Mouse (Mus musculus): ENCODE results near the gene Lrp11. TPM values are rescaled to one million over a fixed set of nuclear protein-coding genes. Genes with fewer than 3 reads are reported as not detected.

Lrp11 gene
- polyA plus RNA-seq, 1 experiment from 2014 or later: 0.37 TPM

GRCm38 (mm10) chr10:7664027-7664526 is 74.5 kb downstream of the Lrp11 start:
- no peak for ATAC-seq (ENCODE audit: insufficient read depth)
- Histone ChIP-seq H3K27me3 (no peaks in the 10 kb centered on the region), H3K4me2 (peak overlapping the region; percentile 88), H3K9me3 (replicated peaks) (no peaks in the 10 kb centered on the region), H3K4me1 (replicated peaks) (peaks cover 46% of the 10 kb centered on the region), H3K36me3 (replicated peaks) (peaks cover 5% of the 10 kb centered on the region; the same call in 1 of the 2 replicates), H3K4me3 (replicated peaks) (peak overlapping the region; percentile 99), H3K9ac (peak overlapping the region; percentile 90), H3K27ac (replicated peaks) (peak overlapping the region; percentile 98)
- WGBS (ENCODE audit: insufficient replicate concordance): 38% methylated on average over 6 of the region's 6 CpGs

GRCm38 (mm10) chr10:7664889-7665288 is 75.3 kb downstream of the Lrp11 start:
- no peaks in the 10 kb centered on the region for H3K27me3 ChIP-seq
- no peak overlapping the region for H3K4me2 ChIP-seq
- H3K36me3 ChIP-seq (replicated peaks): peaks cover 6% of the 10 kb centered on the region
- WGBS (ENCODE audit: insufficient replicate concordance): 72% methylated on average over 1 of the region's 1 CpGs
- ATAC-seq (ENCODE audit: insufficient read depth): no peak
- no peaks in the 10 kb centered on the region for H3K9me3 ChIP-seq (replicated peaks)
- H3K27ac ChIP-seq (replicated peaks): peak overlapping the region; percentile 98; the same call in 1 of the 2 replicates
- H3K4me3 ChIP-seq (replicated peaks): no peak overlapping the region
- H3K4me1 ChIP-seq (replicated peaks): peaks cover 40% of the 10 kb centered on the region
- H3K9ac ChIP-seq: no peak overlapping the region

- H3K36me3 ChIP-seq (replicated peaks): peaks cover 27% of the 10 kb centered on the region
- peak; percentile 59 for ATAC-seq (ENCODE audit: insufficient read depth)
- under 1% methylated on average over 24 of the region's 24 CpGs for WGBS (ENCODE audit: insufficient replicate concordance)
- H3K4me1 ChIP-seq (replicated peaks): peaks cover 30% of the 10 kb centered on the region
- no peaks in the 10 kb centered on the region for H3K27me3 ChIP-seq
- H3K4me3 ChIP-seq (replicated peaks): peak within 1 kb of the TSS; percentile 92
- H3K9ac ChIP-seq: peak within 1 kb of the TSS; percentile 69
- no peaks in the 10 kb centered on the region for H3K9me3 ChIP-seq (replicated peaks)
- peak within 1 kb of the TSS; percentile 79 for H3K4me2 ChIP-seq
- H3K27ac ChIP-seq (replicated peaks): peak within 1 kb of the TSS; percentile 72
Measured at GRCm38 (mm10) chr10:7667342-7667802, 77.8 kb downstream of the Lrp11 start, which contains the start of gene Nup43. Gene Nup43, plus strand, starts transcription at chr10:7667503.

GRCm38 (mm10) chr10:7673673-7674072 is 84.1 kb downstream of the Lrp11 start:
- ATAC-seq (ENCODE audit: insufficient read depth): no peak
- peaks cover 74% of the 10 kb centered on the region for H3K36me3 ChIP-seq (replicated peaks)
- H3K27ac ChIP-seq (replicated peaks): no peak overlapping the region
- H3K9me3 ChIP-seq (replicated peaks): no peaks in the 10 kb centered on the region
- 41% methylated on average over 1 of the region's 1 CpGs for WGBS (ENCODE audit: insufficient replicate concordance)
- no peaks in the 10 kb centered on the region for H3K27me3 ChIP-seq
- no peak overlapping the region for H3K4me2 ChIP-seq
- no peak overlapping the region for H3K4me3 ChIP-seq (replicated peaks)
- H3K9ac ChIP-seq: no peak overlapping the region
- peaks cover 6% of the 10 kb centered on the region for H3K4me1 ChIP-seq (replicated peaks)

Other genes starting within 250 kb of the Lrp11 start
- gene Ulbp1, start 116.2 kb upstream of the Lrp11 start, polyA plus RNA-seq (2015; fragmentation: Nextera tagmentation; extraction: Ambion mirVana): 1.1 and 1.7 TPM in 2 replicates
- gene Nup43, start 77.7 kb downstream of the Lrp11 start, polyA plus RNA-seq (2015; fragmentation: Nextera tagmentation; extraction: Ambion mirVana): 21.2 and 23.8 TPM in 2 replicates
- 91.2 and 95.5 TPM in 2 replicates for gene Pcmt1, start 91.3 kb downstream of the Lrp11 start, polyA plus RNA-seq (2015; fragmentation: Nextera tagmentation; extraction: Ambion mirVana)
- 2.3 and 2.5 TPM in 2 replicates for gene Lats1, start 91.4 kb downstream of the Lrp11 start, polyA plus RNA-seq (2015; fragmentation: Nextera tagmentation; extraction: Ambion mirVana)
- gene Katna1, start 136.2 kb downstream of the Lrp11 start, polyA plus RNA-seq (2015; fragmentation: Nextera tagmentation; extraction: Ambion mirVana): 28.6 and 29.6 TPM in 2 replicates
- 25.5 and 29.0 TPM in 2 replicates for gene Ginm1, start 203.0 kb downstream of the Lrp11 start, polyA plus RNA-seq (2015; fragmentation: Nextera tagmentation; extraction: Ambion mirVana)
- gene Ppil4, start 203.1 kb downstream of the Lrp11 start, polyA plus RNA-seq (2015; fragmentation: Nextera tagmentation; extraction: Ambion mirVana): 20.3 and 21.9 TPM in 2 replicates
- 0.58 and 0.88 TPM in 2 replicates for gene Zc3h12d, start 242.7 kb downstream of the Lrp11 start, polyA plus RNA-seq (2015; fragmentation: Nextera tagmentation; extraction: Ambion mirVana)

All from liver, embryonic 15.5 days (tissue).